Mouse (Mus musculus) frontal cortex, postnatal 14 days (tissue): ENCODE data around the gene Nrl.
A peak's percentile ranks its signal among the peaks of the same experiment; 100 is the strongest.

Source experiments
- DNase-seq, 2 experiments: peaks; one replicate each; pipeline ENCODE4 v3.0.0; 2022; ENCODE audit warnings: low spot score in 2 of 2

Nrl gene

DNA sequence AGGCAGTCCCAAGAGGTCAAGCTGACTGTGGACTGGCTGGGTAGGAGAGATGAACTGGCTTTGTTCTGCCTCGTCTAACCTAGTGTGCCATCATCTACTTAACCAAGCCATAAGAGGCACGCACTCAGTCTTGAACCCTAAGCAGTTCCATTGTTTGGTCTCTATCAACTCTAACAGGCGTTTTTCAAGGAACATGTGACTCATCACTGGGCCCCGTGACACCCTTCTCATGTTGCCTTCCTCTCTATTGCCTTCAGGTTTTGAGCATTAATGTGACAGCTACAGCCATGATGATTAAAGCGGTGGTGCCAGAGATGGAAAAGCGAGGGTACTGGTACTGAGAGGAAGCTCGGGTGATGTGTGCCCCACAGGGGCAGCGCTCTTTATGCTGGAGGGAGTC lies 37.9 kb downstream of the Nrl start:
- no peak for DNase-seq

DNA sequence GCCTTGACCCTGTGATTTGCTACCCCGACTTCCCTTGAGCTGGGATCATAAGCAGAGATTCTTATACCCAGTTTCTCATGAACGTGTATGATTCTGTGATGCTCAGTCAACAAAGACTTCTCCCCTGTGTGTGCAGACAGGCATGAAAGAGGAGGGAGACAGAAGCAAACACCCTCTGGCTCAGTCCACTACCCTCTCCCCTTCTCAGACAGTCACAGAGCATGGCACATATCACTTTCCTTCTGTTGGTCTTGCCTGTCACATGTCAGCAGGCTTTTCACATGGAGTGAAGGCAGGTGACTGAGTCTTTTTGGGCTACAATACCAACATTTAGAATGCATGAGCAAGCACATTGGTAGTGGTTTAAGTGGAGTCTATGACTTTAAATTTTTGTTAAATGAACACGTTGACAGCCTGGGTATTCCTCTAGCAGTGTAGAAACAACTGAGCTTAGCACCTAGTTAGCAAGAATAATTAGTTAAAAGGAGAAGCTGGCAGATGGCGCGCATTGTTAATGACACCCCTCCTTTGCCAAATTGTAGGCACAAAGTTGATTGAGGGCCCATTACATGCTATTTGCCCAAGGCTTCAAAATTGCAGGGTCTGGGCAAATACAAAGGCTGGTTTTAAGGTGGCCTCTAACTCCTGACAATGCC lies 40.2 kb downstream of the Nrl start:
- DNase-seq, result no peak

DNA sequence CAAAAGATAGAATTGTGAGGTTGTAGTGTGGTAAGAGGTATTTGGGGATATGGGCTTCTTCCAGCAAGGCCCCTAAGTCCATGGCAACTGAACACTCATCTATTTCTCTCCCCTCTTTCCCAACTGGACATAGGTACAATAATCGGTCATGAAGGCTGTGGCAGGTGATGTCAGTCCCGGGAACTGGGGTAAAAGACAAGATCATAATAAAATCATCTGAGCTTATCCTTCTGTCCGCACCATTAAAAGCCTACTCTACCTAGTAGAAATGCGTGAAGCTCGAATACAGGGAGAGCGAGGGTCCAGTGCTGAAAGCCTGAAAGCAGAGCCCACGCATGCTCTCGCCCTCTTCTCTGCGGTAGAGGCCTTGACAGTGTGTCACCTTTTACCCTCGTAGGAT lies 45.2 kb downstream of the Nrl start:
- DNase-seq, result no peak

GRCm38 (mm10) chr14:55478651-55479599 lies 45.9 kb downstream of the Nrl start, which contains the start of gene Dhrs4:
TSS of gene Dhrs4 (plus strand) at chr14:55478758.
- peak; percentile 22 to 57 for DNase-seq

DNA sequence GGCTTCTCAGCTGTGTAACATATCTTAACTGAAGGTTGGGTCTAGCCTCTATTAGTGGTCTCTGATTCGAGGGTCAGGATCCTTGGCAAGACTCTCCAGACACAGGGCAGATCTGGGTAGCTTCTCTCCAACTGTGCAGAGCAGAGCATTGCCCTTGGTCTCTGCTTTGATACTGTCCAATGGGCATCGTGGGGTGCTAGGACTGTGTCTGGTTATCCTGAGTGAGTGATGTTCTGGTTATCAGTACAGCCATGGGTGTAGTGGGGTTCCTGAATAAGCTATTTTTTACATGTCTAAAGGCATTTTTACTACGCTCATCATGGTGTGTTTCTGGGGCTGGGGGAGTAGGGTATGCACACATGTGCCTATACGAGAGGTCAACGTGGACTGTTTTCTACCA lies 47.0 kb downstream of the Nrl start:
- no peak for DNase-seq

- no peak for DNase-seq
Measured at GRCm38 (mm10) chr14:55477421-55477820, 47.4 kb downstream of the Nrl start.

DNA sequence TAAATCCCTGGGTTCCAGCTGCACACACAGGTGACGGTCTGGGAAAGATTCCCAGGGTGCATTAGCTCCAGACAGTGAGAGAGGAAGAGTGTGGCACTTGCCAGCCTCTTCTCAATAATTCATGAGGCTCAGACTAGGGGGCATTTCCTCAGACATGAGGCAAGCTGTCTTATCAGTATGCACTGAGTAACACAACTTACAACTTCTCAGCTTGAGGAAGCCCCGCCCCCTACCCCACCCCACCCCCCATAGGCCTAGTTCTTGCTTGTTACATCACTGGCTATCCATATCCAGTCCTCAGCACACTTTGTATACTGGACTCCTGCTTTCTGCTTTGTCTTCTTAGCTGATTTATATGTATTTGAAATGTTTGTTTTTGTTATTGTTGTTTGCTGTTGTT lies 49.1 kb downstream of the Nrl start:
- no peak for DNase-seq

GRCm38 (mm10) chr14:55470806-55471205 lies 54.0 kb downstream of the Nrl start:
- DNase-seq, result no peak

GRCm38 (mm10) chr14:55469821-55470220 lies 55.0 kb downstream of the Nrl start:
- no peak for DNase-seq

DNA sequence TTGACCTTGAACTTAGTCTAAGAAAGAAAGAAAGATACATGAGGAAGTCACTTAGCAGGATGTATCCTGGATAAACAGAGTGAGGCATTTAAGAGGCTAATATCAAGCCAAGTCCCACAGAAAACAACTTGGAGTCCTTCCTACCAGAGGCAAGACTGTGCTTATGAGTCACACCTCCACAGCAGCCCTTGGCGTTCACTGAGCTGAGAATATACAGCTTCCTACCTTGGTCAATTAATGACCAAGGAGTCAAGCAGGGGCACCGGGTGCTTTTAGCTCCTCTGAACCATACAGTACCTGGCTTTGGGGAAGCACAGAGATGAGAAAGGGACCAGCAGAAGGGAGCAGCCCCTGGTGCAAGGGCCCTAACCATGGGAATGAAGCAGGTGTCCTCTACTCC lies 55.7 kb downstream of the Nrl start:
- DNase-seq, result no peak
